Mouse (Mus musculus) G1E (cell line): ENCODE measurements around the gene Crtac1. TPM values are rescaled to one million over a fixed set of nuclear protein-coding genes. Genes with fewer than 3 reads are reported as not detected.

ENCODE experiments used
- ATAC-seq: 2 replicates; pipeline ENCODE4 v1.8.0; 2016; ENCODE audit warnings: mild to moderate bottlenecking; ENCODE audit not compliant: insufficient number of reproducible peaks, poor library complexity, low FRiP score, severe bottlenecking; ENCODE audit errors: extremely low read depth
- DNase-seq: peaks from one replicate; pipeline ENCODE4 v3.0.0; 2012; ENCODE audit warnings: low spot score
- H3K27me3 ChIP-seq: 2 replicates; pipeline ENCODE4 v1.6.1; 2012; ENCODE audit warnings: mild to moderate bottlenecking, low read length, inconsistent platforms; ENCODE audit not compliant: insufficient read depth
- H3K36me3 ChIP-seq: replicated peaks from 2 replicates; pipeline ENCODE3; 2012; ENCODE audit warnings: mild to moderate bottlenecking, inconsistent platforms
- H3K4me1 ChIP-seq: 2 replicates; pipeline ENCODE4 v1.6.1; 2012; ENCODE audit warnings: low read depth, low read length, inconsistent platforms, mixed read lengths; ENCODE audit not compliant: insufficient read depth
- H3K4me3 ChIP-seq: 2 replicates; pipeline ENCODE4 v1.5.1; 2012; ENCODE audit warnings: low read depth, mild to moderate bottlenecking, inconsistent platforms, low read length, moderate library complexity, mixed read lengths
- H3K9me3 ChIP-seq: replicated peaks from 2 replicates; pipeline ENCODE4 v1.6.1; 2012; ENCODE audit warnings: inconsistent platforms
- CTCF ChIP-seq: IDR thresholded peaks from 2 replicates; pipeline ENCODE4 v1.5.1; 2012; ENCODE audit warnings: low read depth, low read length, inconsistent platforms, mixed read lengths
- GATA1 ChIP-seq: IDR thresholded peaks from 2 replicates; pipeline ENCODE4 v1.6.1; 2012; ENCODE audit warnings: borderline replicate concordance, low read length, inconsistent platforms, mixed read lengths
- GATA2 ChIP-seq: IDR thresholded peaks from 2 replicates; pipeline ENCODE4 v1.6.1; 2012; ENCODE audit warnings: low read depth, low read length, inconsistent platforms, borderline replicate concordance
- POLR2AphosphoS5 ChIP-seq: IDR thresholded peaks from 2 replicates; pipeline ENCODE4 v1.6.1; 2012; ENCODE audit warnings: low read depth, low read length, inconsistent platforms; ENCODE audit not compliant: insufficient replicate concordance
- TAL1 ChIP-seq: conservative IDR thresholded peaks from 2 replicates; pipeline ENCODE4 v1.6.1; 2012; ENCODE audit warnings: low read depth, low read length, inconsistent platforms, mixed read lengths
- polyA plus RNA-seq: library from polyadenylated mRNA; stranded (reverse); fragments of >175 nt; gene quantifications from 2 replicates; pipeline ENCODE4 v1.2.3, GENCODE M21; 2012
- total RNA-seq, 2 experiments: library from RNA; stranded (forward) in 1 of 2; stranded (reverse) in 1 of 2; fragments of 200-1000 nt in 1 of 2; fragments of >200 nt in 1 of 2; fragmentation: Nextera tagmentation in 1 of 2; gene quantifications; 2 replicates each; pipeline ENCODE4 v1.2.3; 2014 to 2017

The Crtac1 gene
- total and polyA plus RNA-seq, 3 experiments = not detected

GRCm38 (mm10) chr19:42355476-42355875, 76.1 kb downstream of the Crtac1 start:
- Histone ChIP-seq H3K36me3 (no peaks in the 10 kb centered on the region), H3K27me3 (no peaks in the 10 kb centered on the region), H3K9me3 (no peaks in the 10 kb centered on the region), H3K4me3 (no peak overlapping the region), H3K4me1 (no peaks in the 10 kb centered on the region)
- TF ChIP-seq CTCF (no peak), GATA1 (no peak)
- no peak for ATAC-seq
- no peak for DNase-seq

GRCm38 (mm10) chr19:42341183-42341582, 90.4 kb downstream of the Crtac1 start:
- ATAC-seq = no peak
- peaks cover 7% of the 10 kb centered on the region for H3K9me3 ChIP-seq
- H3K36me3 ChIP-seq = no peaks in the 10 kb centered on the region
- TF ChIP-seq GATA1 (no peak), POLR2AphosphoS5 (no peak), GATA2 (no peak), TAL1 (no peak), CTCF (peak; percentile 22; the same call in 1 of the 2 replicates)
- no peak overlapping the region for H3K4me3 ChIP-seq
- no peaks in the 10 kb centered on the region for H3K27me3 ChIP-seq
- no peak for DNase-seq
- H3K4me1 ChIP-seq = no peaks in the 10 kb centered on the region

GRCm38 (mm10) chr19:42332081-42332736, 99.4 kb downstream of the Crtac1 start:
- TF ChIP-seq CTCF (peak; percentile 54), TAL1 (no peak)
- Histone ChIP-seq H3K36me3 (no peaks in the 10 kb centered on the region), H3K4me1 (no peaks in the 10 kb centered on the region), H3K9me3 (no peaks in the 10 kb centered on the region), H3K27me3 (no peaks in the 10 kb centered on the region; the same call in 1 of the 2 replicates), H3K4me3 (no peak overlapping the region)
- ATAC-seq (no peak), DNase-seq (no peak)

- TF ChIP-seq TAL1 (no peak), GATA2 (no peak), GATA1 (no peak), POLR2AphosphoS5 (no peak), CTCF (no peak)
- Histone ChIP-seq H3K36me3 (no peaks in the 10 kb centered on the region), H3K4me3 (no peak overlapping the region), H3K9me3 (no peaks in the 10 kb centered on the region), H3K4me1 (no peaks in the 10 kb centered on the region), H3K27me3 (no peaks in the 10 kb centered on the region; the same call in 1 of the 2 replicates)
- ATAC-seq (no peak), DNase-seq (no peak)
These were observed 100.1 kb downstream of the Crtac1 start for GRCm38 (mm10) chr19:42331446-42331845.

GRCm38 (mm10) chr19:42328160-42328559, 103.4 kb downstream of the Crtac1 start:
- Histone ChIP-seq H3K27me3 (no peaks in the 10 kb centered on the region; the same call in 1 of the 2 replicates), H3K4me1 (no peaks in the 10 kb centered on the region), H3K4me3 (no peak overlapping the region), H3K36me3 (no peaks in the 10 kb centered on the region), H3K9me3 (no peaks in the 10 kb centered on the region)
- ATAC-seq = no peak
- no peak for DNase-seq
- no peak for TF ChIP-seq TAL1
- TF ChIP-seq CTCF = no peak

- Histone ChIP-seq H3K9me3 (no peaks in the 10 kb centered on the region), H3K27me3 (no peaks in the 10 kb centered on the region; the same call in 1 of the 2 replicates), H3K4me1 (no peaks in the 10 kb centered on the region), H3K36me3 (no peaks in the 10 kb centered on the region), H3K4me3 (no peak overlapping the region)
- ATAC-seq (no peak), DNase-seq (no peak)
- no peak for TF ChIP-seq CTCF
- no peak for TF ChIP-seq GATA1
- TF ChIP-seq TAL1 = no peak
- no peak for TF ChIP-seq POLR2AphosphoS5
- no peak for TF ChIP-seq GATA2
These were observed 105.7 kb downstream of the Crtac1 start for GRCm38 (mm10) chr19:42325894-42326293.
